ENCODE assay signal across 14 mouse cellular contexts in the genomic region with DNA sequence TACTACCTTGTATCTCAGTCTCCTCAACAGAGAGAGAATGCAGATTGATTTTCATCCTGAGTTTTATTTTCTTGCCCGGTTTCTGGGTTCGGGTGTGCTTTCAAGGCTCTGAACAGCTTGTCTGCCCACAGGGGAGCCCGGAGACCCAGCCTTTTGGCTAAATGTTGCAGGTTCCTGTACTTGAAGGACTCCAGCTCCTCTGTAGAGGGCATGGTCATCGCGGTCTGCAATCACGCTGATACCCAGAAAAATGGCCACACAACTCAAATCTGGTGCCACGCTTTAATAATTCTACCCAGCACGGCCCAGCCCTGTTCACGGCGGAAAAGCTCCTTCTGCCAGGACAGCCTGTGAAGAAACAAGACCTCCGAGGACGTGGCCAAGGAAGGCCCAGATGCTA.
"Had no signal": no experiment of that assay in that cellular context is flagged by ENCODE, and none has a peak within 500 bp of the region (broad histone marks: within the 10 kb centered on the region; RNA-seq: fewer than 3 reads in every experiment).

No protein-coding gene starts in this region.

- H3K9me3 ChIP-seq: limb, embryonic 10.5 days; liver, embryonic 15.5 days; lung, embryonic 15.5 days; midbrain, embryonic 12.5 days; neural tube, embryonic 15.5 days had no signal

- H3K4me1 ChIP-seq: limb, embryonic 10.5 days; lung, embryonic 15.5 days; midbrain, embryonic 12.5 days; neural tube, embryonic 15.5 days had no signal

- ATAC-seq: midbrain, embryonic 16.5 days had no signal

- H3K27ac ChIP-seq: limb, embryonic 10.5 days; liver, embryonic 15.5 days; lung, embryonic 15.5 days; macrophage; midbrain, embryonic 12.5 days; neural tube, embryonic 15.5 days; stomach, postnatal 0 days had no signal

- H3K4me3 ChIP-seq: limb, embryonic 10.5 days; liver, embryonic 15.5 days; lung, embryonic 15.5 days; megakaryocyte, embryonic 14.5 days; midbrain, embryonic 12.5 days; neural tube, embryonic 15.5 days had no signal

- H3K27me3 ChIP-seq: liver, embryonic 15.5 days; lung, embryonic 15.5 days; megakaryocyte, embryonic 14.5 days; midbrain, embryonic 12.5 days; neural tube, embryonic 15.5 days had no signal

- DNase-seq: kidney, postnatal 10 days; lung, postnatal 14 days; right cerebral cortex, adult 18-20 months; right cerebral cortex, postnatal 25 days; thymus, postnatal 4 days had no signal
